Mouse (Mus musculus) adrenal gland, adult 2 months (tissue): ENCODE measurements around the gene Ywhah. TPM values are rescaled to one million over a fixed set of nuclear protein-coding genes. Genes with fewer than 3 reads are reported as not detected.

ENCODE experiments used
- DNase-seq: peaks from one replicate; pipeline ENCODE4 v3.0.0; 2021
- polyA plus RNA-seq: library from polyadenylated mRNA; depleted of rRNA; stranded (reverse); fragments of >200 nt; gene quantifications from 2 replicates; pipeline ENCODE4 v1.2.3, GENCODE M21; 2012; rRNA removed
- total RNA-seq, 2 experiments: library from RNA; stranded (reverse); gene quantifications; 2 replicates each; pipeline ENCODE4 v1.2.3; 2021

Ywhah gene
- total and polyA plus RNA-seq, 3 experiments, result 128 to 190 (median 167) TPM

GRCm38 (mm10) chr5:33052849-33053582 is 34.4 kb downstream of the Ywhah start:
- peak; percentile 13 for DNase-seq

- no peak for DNase-seq
Observed at GRCm38 (mm10) chr5:33056126-33056765, 37.6 kb downstream of the Ywhah start.

- no peak for DNase-seq
Observed at GRCm38 (mm10) chr5:33070071-33070470, 51.5 kb downstream of the Ywhah start.

- no peak for DNase-seq
Observed at GRCm38 (mm10) chr5:33076490-33077191, 58.0 kb downstream of the Ywhah start.

Other genes with a start within 250 kb of the Ywhah start
- 10 to 100 TPM; 55.1 to 64.3 TPM for gene Pisd, start 233.2 kb upstream of the Ywhah start, total RNA-seq
- 64.6 and 72.8 TPM in 2 replicates for gene Pisd, start 233.2 kb upstream of the Ywhah start, polyA plus RNA-seq
- gene Gm20671, start 191.7 kb upstream of the Ywhah start, total RNA-seq, result 1 to 10 TPM in 1 of 2 experiments, not detected in 1; 5.2 TPM
- gene Gm20671, start 191.7 kb upstream of the Ywhah start, polyA plus RNA-seq, result 11.5 and 14.2 TPM in 2 replicates
- 10 to 100 TPM; 25.1 to 45.6 TPM for gene Prr14l, start 164.6 kb upstream of the Ywhah start, total RNA-seq
- gene Prr14l, start 164.6 kb upstream of the Ywhah start, polyA plus RNA-seq, result 10.6 and 15.1 TPM in 2 replicates
- gene Depdc5, start 155.1 kb upstream of the Ywhah start, total RNA-seq, result 10 to 100 TPM; 28.6 to 33.3 TPM
- 8.0 and 8.6 TPM in 2 replicates for gene Depdc5, start 155.1 kb upstream of the Ywhah start, polyA plus RNA-seq
- gene Slc5a1, start 85.4 kb downstream of the Ywhah start, total RNA-seq, result not detected
- gene Slc5a1, start 85.4 kb downstream of the Ywhah start, polyA plus RNA-seq, result 0.03 TPM in 1 of 2 replicates, not detected in the other
- gene Spon2, start 199.6 kb downstream of the Ywhah start, total RNA-seq, result 1 to 10 TPM; 1.2 to 2.5 TPM
- gene Spon2, start 199.6 kb downstream of the Ywhah start, polyA plus RNA-seq, result 2.6 and 2.8 TPM in 2 replicates